Mouse (Mus musculus) intestine, postnatal 0 days (tissue): ENCODE data around the gene Hist1h2an. TPM values are rescaled to one million over a fixed set of nuclear protein-coding genes. Genes with fewer than 3 reads are reported as not detected.
"Not testable (repeated sequence)": the region's sequence is repeated elsewhere in the genome, so short reads cannot be mapped to it uniquely, and the experiment has no call there.

Experiments
- ATAC-seq: fragments of 200-750 bp; cut with Nextera tagmentation; 2 replicates; pipeline ENCODE4 v1.8.0; 2017; ENCODE audit warnings: mild to moderate bottlenecking, moderate TSS enrichment, moderate library complexity
- H3K27ac ChIP-seq: fragments of 300-500 bp; sonication (generic); 2 replicates; pipeline ENCODE4 v1.5.1; 2014; ENCODE audit warnings: mild to moderate bottlenecking, low read depth, low read length, moderate library complexity
- H3K27me3 ChIP-seq: fragments of 300-500 bp; sonication (generic); replicated peaks from 2 replicates; pipeline ENCODE4 v1.6.1; 2014; ENCODE audit warnings: low read length, mixed read lengths; ENCODE audit not compliant: control insufficient read depth, insufficient read depth
- H3K36me3 ChIP-seq: fragments of 300-500 bp; sonication (generic); 2 replicates; pipeline ENCODE4 v1.6.1; 2014; ENCODE audit warnings: mild to moderate bottlenecking, moderate library complexity; ENCODE audit not compliant: control insufficient read depth, insufficient read depth
- H3K4me1 ChIP-seq: fragments of 300-500 bp; sonication (generic); replicated peaks from 2 replicates; pipeline ENCODE4 v1.6.1; 2014; ENCODE audit warnings: antibody characterized with exemption, low read length, mixed read lengths; ENCODE audit not compliant: control insufficient read depth, insufficient read depth
- H3K4me2 ChIP-seq: fragments of 300-500 bp; sonication (generic); replicated peaks from 2 replicates; pipeline ENCODE4 v1.6.1; 2014; ENCODE audit warnings: low read depth, mild to moderate bottlenecking, moderate library complexity
- H3K4me3 ChIP-seq: fragments of 300-500 bp; sonication (generic); 2 replicates; pipeline ENCODE4 v1.5.1; 2014; ENCODE audit warnings: low read depth, low read length
- H3K9ac ChIP-seq: fragments of 300-500 bp; sonication (generic); 2 replicates; pipeline ENCODE4 v1.6.1; 2014; ENCODE audit warnings: mild to moderate bottlenecking, low read depth, low read length
- H3K9me3 ChIP-seq: fragments of 300-500 bp; sonication (generic); 2 replicates; pipeline ENCODE4 v1.6.1; 2016; ENCODE audit warnings: mixed run types; ENCODE audit not compliant: control insufficient read depth
- CTCF ChIP-seq: sonication (generic); IDR thresholded peaks from 2 replicates; pipeline ENCODE4 v1.5.1; 2016; ENCODE audit warnings: low read depth, mild to moderate bottlenecking, control low read depth, antibody characterized with exemption, moderate library complexity
- WGBS: fragments of 180-500 bp; shearing (Covaris S2); extraction: QIAGEN DNeasy Blood & Tissue Kit; methylation state at CpG from one replicate; pipeline ENCODE4 v1.1.7; 2014; 5-methylcytosine and 5-hydroxymethylcytosine counted together
- polyA plus RNA-seq: library from polyadenylated mRNA; unstranded; fragments of >200 nt; fragmentation: Nextera tagmentation; extraction: Ambion mirVana; gene quantifications from 2 replicates; pipeline ENCODE4 v1.2.1, GENCODE M21; 2015

Gene Hist1h2an
- polyA plus RNA-seq, 1 experiment from 2014 or later, result 3.2 TPM

GRCm38 (mm10) chr13:21811074-21811473 is 24.1 kb upstream of the Hist1h2an start:
- H3K9ac ChIP-seq, H3K27me3 ChIP-seq, H3K36me3 ChIP-seq, H3K27ac ChIP-seq, H3K4me1 ChIP-seq, H3K4me3 ChIP-seq, H3K9me3 ChIP-seq, H3K4me2 ChIP-seq: not testable (repeated sequence)
- WGBS, result no CpG with 5 or more reads among the region's 8 CpGs
- 0 out of 2 replicates have a peak, but pooled peaks have one; percentile 10 for ATAC-seq

- H3K27ac ChIP-seq, H3K4me3 ChIP-seq, H3K27me3 ChIP-seq, H3K9ac ChIP-seq, H3K36me3 ChIP-seq, H3K4me1 ChIP-seq, H3K9me3 ChIP-seq, H3K4me2 ChIP-seq: not testable (repeated sequence)
- no CpG with 5 or more reads among the region's 23 CpGs for WGBS
- peak; percentile 94 for ATAC-seq
Observed at GRCm38 (mm10) chr13:21810073-21810472, 23.1 kb upstream of the Hist1h2an start, which contains the start of the genes Hist1h2bq and Hist1h2ao. Hist1h2bq (minus strand) TSS chr13:21810197. Hist1h2ao (plus strand) TSS chr13:21810465.

- not testable (repeated sequence) for H3K4me2 ChIP-seq, H3K4me3 ChIP-seq, H3K27me3 ChIP-seq, H3K4me1 ChIP-seq, H3K9ac ChIP-seq, H3K36me3 ChIP-seq, H3K27ac ChIP-seq, H3K9me3 ChIP-seq
- ATAC-seq, result peak; percentile 79
- WGBS, result no CpG with 5 or more reads among the region's 4 CpGs
Observed at GRCm38 (mm10) chr13:21803058-21803457, 16.0 kb upstream of the Hist1h2an start.

GRCm38 (mm10) chr13:21797163-21797562 is 10.1 kb upstream of the Hist1h2an start:
- not testable (repeated sequence) for H3K4me1 ChIP-seq, H3K36me3 ChIP-seq, H3K4me2 ChIP-seq, H3K4me3 ChIP-seq, H3K27ac ChIP-seq, H3K9ac ChIP-seq, H3K27me3 ChIP-seq, ATAC-seq, H3K9me3 ChIP-seq

- no peak overlapping the region for H3K27ac ChIP-seq
- no peak overlapping the region for H3K9ac ChIP-seq
- TF ChIP-seq CTCF, result no peak
- no peak overlapping the region for H3K4me3 ChIP-seq
- no peak overlapping the region for H3K4me2 ChIP-seq
- ATAC-seq, result no peak
- H3K4me1 ChIP-seq, result no peaks in the 10 kb centered on the region
- no peaks in the 10 kb centered on the region for H3K36me3 ChIP-seq
- no peaks in the 10 kb centered on the region for H3K27me3 ChIP-seq
- WGBS, result 91% methylated on average over 7 of the region's 7 CpGs
- H3K9me3 ChIP-seq, result no peaks in the 10 kb centered on the region
Observed at GRCm38 (mm10) chr13:21795584-21795983, 8.6 kb upstream of the Hist1h2an start.

GRCm38 (mm10) chr13:21790601-21791283 is 3.7 kb upstream of the Hist1h2an start:
- no peak overlapping the region for H3K27ac ChIP-seq
- H3K4me2 ChIP-seq, result peak overlapping the region; percentile 63
- H3K27me3 ChIP-seq, result no peaks in the 10 kb centered on the region
- peak overlapping the region; percentile 46; the same call in 1 of the 2 replicates for H3K9ac ChIP-seq
- 5% methylated on average over 18 of the region's 18 CpGs for WGBS
- peak overlapping the region; percentile 13 for H3K4me3 ChIP-seq
- no peak for TF ChIP-seq CTCF
- H3K9me3 ChIP-seq, result no peaks in the 10 kb centered on the region
- H3K4me1 ChIP-seq, result 0 out of 2 replicates have a peak, but pooled peaks cover 7% of the 10 kb centered on the region
- ATAC-seq, result peak; percentile 10; the same call in 1 of the 2 replicates
- no peaks in the 10 kb centered on the region for H3K36me3 ChIP-seq

- WGBS, result 45% methylated on average over 6 of the region's 6 CpGs
- TF ChIP-seq CTCF, result no peak
Observed at GRCm38 (mm10) chr13:21789925-21790324, 2.9 kb upstream of the Hist1h2an start.

More at GRCm38 (mm10) chr13:21789925-21790324, 2.9 kb upstream of the Hist1h2an start:
- no peak for ATAC-seq
- H3K27ac ChIP-seq, result no peak overlapping the region
- H3K9ac ChIP-seq, result no peak overlapping the region
- H3K9me3 ChIP-seq, result no peaks in the 10 kb centered on the region
- H3K4me2 ChIP-seq, result no peak overlapping the region
- H3K27me3 ChIP-seq, result no peaks in the 10 kb centered on the region
- no peaks in the 10 kb centered on the region for H3K36me3 ChIP-seq
- H3K4me1 ChIP-seq, result 0 out of 2 replicates have a peak, but pooled peaks cover 7% of the 10 kb centered on the region
- no peak overlapping the region for H3K4me3 ChIP-seq
